In the genomic region with DNA sequence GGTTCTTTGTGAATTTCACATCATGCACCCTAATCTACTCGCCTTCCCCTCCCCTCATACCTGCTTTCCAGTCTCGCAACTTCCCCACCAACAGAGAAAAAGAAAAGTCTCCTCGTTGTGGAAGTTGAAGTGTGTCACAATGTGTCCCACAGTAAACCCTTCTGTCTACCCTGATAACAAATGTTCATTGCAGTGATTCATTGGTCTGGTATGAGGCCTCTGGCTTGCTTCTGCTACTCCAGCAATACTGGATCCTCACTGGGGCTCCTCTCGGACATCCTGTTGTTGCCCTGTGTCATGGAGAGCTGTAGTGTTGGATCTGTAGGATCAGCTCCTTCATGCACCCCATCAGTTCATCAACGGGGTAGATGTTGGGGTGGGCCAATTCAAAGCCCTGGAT, we compare ENCODE assay signal across 17 mouse cellular contexts. TPM values are rescaled to one million over a fixed set of nuclear protein-coding genes. Genes with fewer than 3 reads are reported as not detected.
A peak's percentile ranks its signal among the peaks of the same experiment; 100 is the strongest.
DNase-seq lines count a peak whose midpoint lies in the region; ATAC-seq lines count a peak whose summit lies in the region.
"Had no signal": no experiment of that assay in that cellular context is flagged by ENCODE, and none has a peak within 500 bp of the region (broad histone marks: within the 10 kb centered on the region; RNA-seq: fewer than 3 reads in every experiment).

No protein-coding gene starts in this region.

- no peak overlapping the region for H3K9ac ChIP-seq in heart, embryonic 16.5 days (ENCODE audit: low read length)
- H3K9ac ChIP-seq in forebrain, embryonic 14.5 days (ENCODE audit: low read length) = no peak overlapping the region
- H3K9ac ChIP-seq in forebrain, embryonic 16.5 days (replicated peaks; ENCODE audit: low read depth, low read length) = no peak overlapping the region
- H3K9ac ChIP-seq: embryonic facial prominence, embryonic 15.5 days; forebrain, embryonic 15.5 days; kidney, embryonic 15.5 days; lung, embryonic 14.5 days; neural tube, embryonic 15.5 days had no signal

- H3K36me3 ChIP-seq in heart, embryonic 16.5 days (ENCODE audit: control insufficient read depth, insufficient read depth) = 0 out of 2 replicates have a peak, but pooled peaks cover under 1% of the 10 kb centered on the region
- H3K36me3 ChIP-seq in forebrain, embryonic 14.5 days (ENCODE audit: control insufficient read depth, insufficient read depth, low read length) = no peaks in the 10 kb centered on the region
- no peaks in the 10 kb centered on the region for H3K36me3 ChIP-seq in forebrain, embryonic 16.5 days (ENCODE audit: control insufficient read depth, insufficient read depth)
- H3K36me3 ChIP-seq: embryonic facial prominence, embryonic 15.5 days; forebrain, embryonic 15.5 days; kidney, embryonic 15.5 days; neural tube, embryonic 15.5 days had no signal

- peaks cover 11% of the 10 kb centered on the region for H3K4me1 ChIP-seq in heart, embryonic 16.5 days (ENCODE audit: control insufficient read depth, insufficient read depth, low read length)
- peaks cover 4% of the 10 kb centered on the region for H3K4me1 ChIP-seq in forebrain, embryonic 14.5 days (ENCODE audit: control insufficient read depth, insufficient read depth, low read length)
- peaks cover 9% of the 10 kb centered on the region for H3K4me1 ChIP-seq in forebrain, embryonic 16.5 days (replicated peaks; ENCODE audit: control insufficient read depth, insufficient read depth, low read length)

- WGBS in heart, embryonic 16.5 days = 44% methylated on average over 5 of the region's 5 CpGs
- 86% methylated on average over 5 of the region's 5 CpGs for WGBS in forebrain, embryonic 14.5 days
- WGBS in forebrain, embryonic 16.5 days = 86% methylated on average over 5 of the region's 5 CpGs

- H3K4me2 ChIP-seq in heart, embryonic 16.5 days (ENCODE audit: low read depth, low read length) = no peak overlapping the region
- no peak overlapping the region for H3K4me2 ChIP-seq in forebrain, embryonic 14.5 days (ENCODE audit: low read length)
- no peak overlapping the region for H3K4me2 ChIP-seq in forebrain, embryonic 16.5 days (ENCODE audit: low read length)
- H3K4me2 ChIP-seq: embryonic facial prominence, embryonic 15.5 days; forebrain, embryonic 15.5 days; kidney, embryonic 15.5 days; lung, embryonic 14.5 days; neural tube, embryonic 15.5 days had no signal

- H3K4me3 ChIP-seq in heart, embryonic 16.5 days (ENCODE audit: low read length) = no peak overlapping the region
- H3K4me3 ChIP-seq in forebrain, embryonic 14.5 days (ENCODE audit: low read depth, low read length) = no peak overlapping the region
- H3K4me3 ChIP-seq in forebrain, embryonic 16.5 days (replicated peaks; ENCODE audit: low read length) = no peak overlapping the region
- H3K4me3 ChIP-seq: embryonic facial prominence, embryonic 15.5 days; forebrain, embryonic 15.5 days; gastrocnemius, adult 2 months; kidney, embryonic 15.5 days; neural tube, embryonic 15.5 days had no signal

- ATAC-seq in heart, embryonic 16.5 days (replicated peaks; ENCODE audit: extremely low read depth, insufficient read depth, low FRiP score) = no peak; the same call in 1 of the 2 replicates
- no peak for ATAC-seq in forebrain, embryonic 14.5 days
- ATAC-seq in forebrain, embryonic 16.5 days = no peak
- ATAC-seq: forebrain, embryonic 15.5 days had no signal

- peaks cover 2% of the 10 kb centered on the region for H3K9me3 ChIP-seq in heart, embryonic 16.5 days (replicated peaks; ENCODE audit: control insufficient read depth, low read length)
- H3K9me3 ChIP-seq in forebrain, embryonic 14.5 days (replicated peaks; ENCODE audit: control insufficient read depth, low read length) = no peaks in the 10 kb centered on the region
- peaks cover 2% of the 10 kb centered on the region; the same call in 1 of the 2 replicates for H3K9me3 ChIP-seq in forebrain, embryonic 16.5 days (ENCODE audit: control insufficient read depth, low read length)
- H3K9me3 ChIP-seq: embryonic facial prominence, embryonic 15.5 days; forebrain, embryonic 15.5 days; kidney, embryonic 15.5 days had no signal

- H3K27ac ChIP-seq in heart, embryonic 16.5 days (ENCODE audit: low read length) = peak overlapping the region; percentile 3
- H3K27ac ChIP-seq in forebrain, embryonic 14.5 days (ENCODE audit: low read depth, low read length) = no peak overlapping the region
- H3K27ac ChIP-seq in forebrain, embryonic 16.5 days (ENCODE audit: low read length) = no peak overlapping the region
- H3K27ac ChIP-seq: embryonic facial prominence, embryonic 15.5 days; forebrain, embryonic 15.5 days; gastrocnemius, adult 2 months; kidney, embryonic 15.5 days; neural tube, embryonic 15.5 days had no signal

- peak; percentile 54 for DNase-seq in adrenal gland, adult 2 months
- DNase-seq in adrenal gland, adult 8-10 months = no peak
- DNase-seq in urinary bladder, postnatal 14 days (ENCODE audit: low spot score) = peak; percentile 67
- DNase-seq in urinary bladder, postnatal 4 days (ENCODE audit: low spot score in 2 of 2) = no peak
- DNase-seq in forebrain, embryonic 14.5 days (ENCODE audit: low spot score) = no peak
- DNase-seq in neural tube, embryonic 10.5 days (ENCODE audit: extremely low spot score, low spot score) = no peak
- DNase-seq: adrenal gland, postnatal 10 days; cerebellum, adult 9-11 months; gastrocnemius, adult 2 months; lung, embryonic 14.5 days; right cerebral cortex, postnatal 4 days had no signal

- H3K27me3 ChIP-seq in heart, embryonic 16.5 days (ENCODE audit: control insufficient read depth, insufficient read depth, low read length) = no peaks in the 10 kb centered on the region
- H3K27me3 ChIP-seq in forebrain, embryonic 14.5 days (replicated peaks; ENCODE audit: control insufficient read depth, insufficient read depth, low read length) = no peaks in the 10 kb centered on the region
- no peaks in the 10 kb centered on the region for H3K27me3 ChIP-seq in forebrain, embryonic 16.5 days (replicated peaks; ENCODE audit: control insufficient read depth, insufficient read depth, low read length)
- H3K27me3 ChIP-seq: embryonic facial prominence, embryonic 15.5 days; forebrain, embryonic 15.5 days; kidney, embryonic 15.5 days; neural tube, embryonic 15.5 days had no signal

RNA-seq across cellular contexts. Expression of a gene that starts 40.0 kb away (rescaled TPM):
- under 1 TPM in 1 of 2 experiments, not detected in 1; 0.35 TPM for total RNA-seq in adrenal gland, adult 2 months (2021)
- polyA plus RNA-seq in adrenal gland, adult 2 months (2012; rRNA removed) = not detected in 2 replicates
- not detected for total RNA-seq in adrenal gland, adult 8-10 months (2022)
- 1.1 and 1.3 TPM in 2 replicates for polyA plus RNA-seq in heart, embryonic 16.5 days (2015; fragmentation: Nextera tagmentation; extraction: Ambion mirVana)
- 0.56 and 0.90 TPM in 2 replicates for polyA plus RNA-seq in forebrain, embryonic 14.5 days (2014; fragmentation: Nextera tagmentation; extraction: Ambion mirVana)
- 0.91 TPM in 1 of 2 replicates, not detected in the other for polyA plus RNA-seq in forebrain, embryonic 16.5 days (2015; fragmentation: Nextera tagmentation; extraction: Ambion mirVana)

RNA-seq across cellular contexts. Expression of a gene that starts 45.8 kb away (rescaled TPM):
- 100 to 1,000 TPM in 1 of 2 experiments, 10 to 100 TPM in 1; 91.7 to 101 TPM for total RNA-seq in adrenal gland, adult 2 months (2021)
- polyA plus RNA-seq in adrenal gland, adult 2 months (2012; rRNA removed) = 87.5 and 133 TPM in 2 replicates
- 100 to 1,000 TPM in 2 of 4 experiments, 10 to 100 TPM in 2; 88.8 to 113 (median 97.7) TPM for total RNA-seq in adrenal gland, adult 8-10 months (2022)
- 103 and 104 TPM in 2 replicates for polyA plus RNA-seq in heart, embryonic 16.5 days (2015; fragmentation: Nextera tagmentation; extraction: Ambion mirVana)
- 150 and 158 TPM in 2 replicates for polyA plus RNA-seq in forebrain, embryonic 14.5 days (2014; fragmentation: Nextera tagmentation; extraction: Ambion mirVana)
- 158 and 160 TPM in 2 replicates for polyA plus RNA-seq in forebrain, embryonic 16.5 days (2015; fragmentation: Nextera tagmentation; extraction: Ambion mirVana)

RNA-seq across cellular contexts. Expression of a gene that starts 52.1 kb away (rescaled TPM):
- total RNA-seq in adrenal gland, adult 2 months (2021) = 10 to 100 TPM in 1 of 2 experiments, 1 to 10 TPM in 1; 8.9 to 16.1 TPM
- polyA plus RNA-seq in adrenal gland, adult 2 months (2012; rRNA removed) = 16.6 and 18.3 TPM in 2 replicates
- 10 to 100 TPM; 16.1 to 22.6 (median 18.0) TPM for total RNA-seq in adrenal gland, adult 8-10 months (2022)
- 42.0 and 49.8 TPM in 2 replicates for polyA plus RNA-seq in heart, embryonic 16.5 days (2015; fragmentation: Nextera tagmentation; extraction: Ambion mirVana)
- 14.4 and 17.1 TPM in 2 replicates for polyA plus RNA-seq in forebrain, embryonic 14.5 days (2014; fragmentation: Nextera tagmentation; extraction: Ambion mirVana)
- polyA plus RNA-seq in forebrain, embryonic 16.5 days (2015; fragmentation: Nextera tagmentation; extraction: Ambion mirVana) = 16.7 and 17.9 TPM in 2 replicates

Comparison
In these comparisons a context has a peak if more than half of its experiments do, and no peak if none do; other contexts are left out.
1. DNase-seq: peak in adrenal gland, adult 2 months (single experiment) and urinary bladder, postnatal 14 days (single experiment); none in adrenal gland, adult 8-10 months (single experiment), urinary bladder, postnatal 4 days (0 of 2), forebrain, embryonic 14.5 days (single experiment) and neural tube, embryonic 10.5 days (single experiment).